Mouse (Mus musculus) gastrocnemius, postnatal 10 days (tissue): ENCODE results near the gene Ppm1j. TPM values are rescaled to one million over a fixed set of nuclear protein-coding genes. Genes with fewer than 3 reads are reported as not detected.

Source experiments
- DNase-seq: peaks from one replicate; pipeline ENCODE4 v3.0.0; 2021; ENCODE audit warnings: mixed read lengths
- total RNA-seq, 2 experiments: library from RNA; stranded (reverse); gene quantifications; 2 replicates each; pipeline ENCODE4 v1.2.3; 2021

Gene Ppm1j
- total RNA-seq, 2 experiments from 2014 or later = 31.9 to 32.4 TPM

- DNase-seq = no peak
Measured at GRCm38 (mm10) chr3:104783971-104784500, 3.2 kb downstream of the Ppm1j start.

GRCm38 (mm10) chr3:104785284-104785683 is 4.4 kb downstream of the Ppm1j start:
- no peak for DNase-seq

GRCm38 (mm10) chr3:104788075-104788474 is 7.2 kb downstream of the Ppm1j start, which contains the start of gene Rhoc:
Gene Rhoc, plus strand, starts transcription at chr3:104788375.
- DNase-seq = no peak

- DNase-seq = peak; percentile 88
Measured at GRCm38 (mm10) chr3:104788561-104789311, 7.9 kb downstream of the Ppm1j start.

GRCm38 (mm10) chr3:104789312-104789605 is 8.4 kb downstream of the Ppm1j start:
- no peak for DNase-seq

GRCm38 (mm10) chr3:104789822-104790221 is 9.0 kb downstream of the Ppm1j start:
- no peak for DNase-seq

- DNase-seq = no peak
Measured at GRCm38 (mm10) chr3:104790401-104790937, 9.6 kb downstream of the Ppm1j start.

- DNase-seq = no peak
Measured at GRCm38 (mm10) chr3:104791017-104791416, 10.2 kb downstream of the Ppm1j start.

GRCm38 (mm10) chr3:104791671-104792070 is 10.8 kb downstream of the Ppm1j start:
- no peak for DNase-seq

- no peak for DNase-seq
Measured at GRCm38 (mm10) chr3:104792360-104793270, 11.8 kb downstream of the Ppm1j start.

GRCm38 (mm10) chr3:104793871-104794828 is 13.3 kb downstream of the Ppm1j start:
- peak; percentile 92 for DNase-seq

GRCm38 (mm10) chr3:104794953-104795470 is 14.2 kb downstream of the Ppm1j start:
- DNase-seq = no peak

- DNase-seq = no peak
Measured at GRCm38 (mm10) chr3:104795661-104796340, 14.9 kb downstream of the Ppm1j start.

- no peak for DNase-seq
Measured at GRCm38 (mm10) chr3:104796430-104797082, 15.7 kb downstream of the Ppm1j start.

- no peak for DNase-seq
Measured at GRCm38 (mm10) chr3:104800681-104801080, 19.8 kb downstream of the Ppm1j start.

GRCm38 (mm10) chr3:104801481-104801880 is 20.6 kb downstream of the Ppm1j start:
- no peak for DNase-seq

- DNase-seq = no peak
Measured at GRCm38 (mm10) chr3:104804312-104804711, 23.5 kb downstream of the Ppm1j start.

- no peak for DNase-seq
Measured at GRCm38 (mm10) chr3:104805539-104805938, 24.7 kb downstream of the Ppm1j start.

- DNase-seq = no peak
Measured at GRCm38 (mm10) chr3:104811752-104812151, 30.9 kb downstream of the Ppm1j start.

- DNase-seq = no peak
Measured at GRCm38 (mm10) chr3:104812254-104812653, 31.4 kb downstream of the Ppm1j start.
